Mouse (Mus musculus) liver, embryonic 15.5 days (tissue): Measurements from ENCODE around the gene Gab2. TPM values are rescaled to one million over a fixed set of nuclear protein-coding genes. Genes with fewer than 3 reads are reported as not detected.
"Not testable (repeated sequence)": the region's sequence is repeated elsewhere in the genome, so short reads cannot be mapped to it uniquely, and the experiment has no call there.

Source experiments
- ATAC-seq: fragments of 200-750 bp; cut with Nextera tagmentation; 2 replicates; pipeline ENCODE4 v1.8.0; 2017; ENCODE audit warnings: moderate number of reproducible peaks, mild to moderate bottlenecking, moderate library complexity; ENCODE audit not compliant: insufficient read depth
- H3K27ac ChIP-seq: fragments of 300-500 bp; sonication (generic); replicated peaks from 2 replicates; pipeline ENCODE4 v1.5.1; 2015; ENCODE audit warnings: mild to moderate bottlenecking, inconsistent platforms
- H3K27me3 ChIP-seq: fragments of 300-500 bp; sonication (generic); 2 replicates; pipeline ENCODE4 v1.6.1; 2015; ENCODE audit warnings: mild to moderate bottlenecking, inconsistent platforms
- H3K36me3 ChIP-seq: fragments of 300-500 bp; sonication (generic); replicated peaks from 2 replicates; pipeline ENCODE4 v1.6.1; 2015; ENCODE audit warnings: moderate library complexity, mild to moderate bottlenecking, inconsistent platforms
- H3K4me1 ChIP-seq: fragments of 300-500 bp; sonication (generic); replicated peaks from 2 replicates; pipeline ENCODE4 v1.6.1; 2015; ENCODE audit warnings: inconsistent platforms
- H3K4me2 ChIP-seq: fragments of 300-500 bp; sonication (generic); 2 replicates; pipeline ENCODE4 v1.6.1; 2015; ENCODE audit warnings: moderate library complexity, mild to moderate bottlenecking, inconsistent platforms
- H3K4me3 ChIP-seq: fragments of 300-500 bp; sonication (generic); replicated peaks from 2 replicates; pipeline ENCODE4 v1.5.1; 2015; ENCODE audit warnings: mild to moderate bottlenecking, inconsistent platforms
- H3K9ac ChIP-seq: fragments of 300-500 bp; sonication (generic); 2 replicates; pipeline ENCODE4 v1.6.1; 2015; ENCODE audit warnings: moderate library complexity, mild to moderate bottlenecking, inconsistent platforms
- H3K9me3 ChIP-seq: fragments of 300-500 bp; sonication (generic); replicated peaks from 2 replicates; pipeline ENCODE4 v1.6.1; 2016; ENCODE audit warnings: inconsistent platforms
- WGBS: fragments of 180-500 bp; shearing (Covaris S2); methylation state at CpG from one replicate; pipeline ENCODE4 v1.1.7; 2015; ENCODE audit warnings: mixed read lengths; ENCODE audit not compliant: insufficient replicate concordance; 5-methylcytosine and 5-hydroxymethylcytosine counted together
- polyA plus RNA-seq: library from polyadenylated mRNA; unstranded; fragments of >200 nt; fragmentation: Nextera tagmentation; extraction: Ambion mirVana; gene quantifications from 2 replicates; pipeline ENCODE4 v1.2.1, GENCODE M21; 2015

Gene Gab2
- polyA plus RNA-seq, 1 experiment from 2014 or later: 1.9 TPM

GRCm38 (mm10) chr7:97203907-97204306, 122.5 kb downstream of the Gab2 start:
- Histone ChIP-seq H3K27ac (no peak overlapping the region), H3K27me3 (no peaks in the 10 kb centered on the region), H3K4me3 (no peak overlapping the region), H3K4me1 (peaks cover 30% of the 10 kb centered on the region), H3K9ac (no peak overlapping the region), H3K36me3 (no peaks in the 10 kb centered on the region), H3K4me2 (no peak overlapping the region), H3K9me3 (no peaks in the 10 kb centered on the region)
- ATAC-seq: peak; percentile 72
- 19% methylated on average over 2 of the region's 2 CpGs for WGBS

GRCm38 (mm10) chr7:97208811-97209549, 127.6 kb downstream of the Gab2 start:
- ATAC-seq: peak; percentile 77
- Histone ChIP-seq H3K4me2 (peak overlapping the region; percentile 32; the same call in 1 of the 2 replicates), H3K9me3 (no peaks in the 10 kb centered on the region), H3K36me3 (no peaks in the 10 kb centered on the region), H3K9ac (no peak overlapping the region; the same call in 1 of the 2 replicates), H3K4me1 (peaks cover 39% of the 10 kb centered on the region), H3K27ac (peak overlapping the region; percentile 70), H3K27me3 (no peaks in the 10 kb centered on the region), H3K4me3 (no peak overlapping the region)
- WGBS: 27% methylated on average over 1 of the region's 1 CpGs

GRCm38 (mm10) chr7:97210064-97210685, 128.8 kb downstream of the Gab2 start:
- no peak overlapping the region for H3K9ac ChIP-seq
- peak; percentile 63 for ATAC-seq
- H3K27me3 ChIP-seq: no peaks in the 10 kb centered on the region
- peaks cover 38% of the 10 kb centered on the region for H3K4me1 ChIP-seq
- H3K9me3 ChIP-seq: no peaks in the 10 kb centered on the region
- H3K4me3 ChIP-seq: no peak overlapping the region
- H3K4me2 ChIP-seq: peak overlapping the region; percentile 32
- peak overlapping the region; percentile 73 for H3K27ac ChIP-seq
- no peaks in the 10 kb centered on the region for H3K36me3 ChIP-seq

- no peak overlapping the region for H3K4me3 ChIP-seq
- H3K9ac ChIP-seq: no peak overlapping the region
- 0 out of 2 replicates have a peak overlapping the region, but pooled peaks have one; percentile 13 for H3K4me2 ChIP-seq
- 20% methylated on average over 4 of the region's 4 CpGs for WGBS
- H3K4me1 ChIP-seq: peaks cover 38% of the 10 kb centered on the region
- ATAC-seq: peak; percentile 41; the same call in 1 of the 2 replicates
- H3K27ac ChIP-seq: peak overlapping the region; percentile 64
- H3K36me3 ChIP-seq: no peaks in the 10 kb centered on the region
- no peaks in the 10 kb centered on the region for H3K9me3 ChIP-seq
- no peaks in the 10 kb centered on the region for H3K27me3 ChIP-seq
Observed at GRCm38 (mm10) chr7:97211117-97211516, 129.7 kb downstream of the Gab2 start.

- H3K4me1 ChIP-seq: no peaks in the 10 kb centered on the region
- 78% methylated on average over 2 of the region's 2 CpGs for WGBS
Observed at GRCm38 (mm10) chr7:97223836-97224235, 142.4 kb downstream of the Gab2 start.

GRCm38 (mm10) chr7:97245261-97245949, 164.0 kb downstream of the Gab2 start:
- H3K27ac ChIP-seq: no peak overlapping the region
- H3K4me3 ChIP-seq: no peak overlapping the region
- H3K4me1 ChIP-seq: no peaks in the 10 kb centered on the region
- ATAC-seq: no peak
- no peak overlapping the region for H3K9ac ChIP-seq
- 86% methylated on average over 2 of the region's 2 CpGs for WGBS
- H3K4me2 ChIP-seq: no peak overlapping the region
- H3K27me3 ChIP-seq: no peaks in the 10 kb centered on the region
- no peaks in the 10 kb centered on the region for H3K9me3 ChIP-seq
- no peaks in the 10 kb centered on the region for H3K36me3 ChIP-seq

More at GRCm38 (mm10) chr7:97223836-97224235, 142.4 kb downstream of the Gab2 start:
- Histone ChIP-seq H3K4me3 (no peak overlapping the region), H3K27me3 (no peaks in the 10 kb centered on the region), H3K4me2 (no peak overlapping the region), H3K36me3 (no peaks in the 10 kb centered on the region), H3K9ac (no peak overlapping the region), H3K27ac (no peak overlapping the region), H3K9me3 (no peaks in the 10 kb centered on the region)
- ATAC-seq: no peak

- not testable (repeated sequence) for H3K4me1 ChIP-seq, H3K27me3 ChIP-seq, ATAC-seq, H3K9ac ChIP-seq, H3K4me2 ChIP-seq, H3K9me3 ChIP-seq, H3K4me3 ChIP-seq, H3K27ac ChIP-seq, H3K36me3 ChIP-seq
- WGBS: 52% methylated on average over 2 of the region's 2 CpGs
Observed at GRCm38 (mm10) chr7:97245950-97246578, 164.7 kb downstream of the Gab2 start.

GRCm38 (mm10) chr7:97247661-97248060, 166.3 kb downstream of the Gab2 start:
- Histone ChIP-seq H3K4me2 (no peak overlapping the region), H3K4me3 (no peak overlapping the region), H3K4me1 (peaks cover 6% of the 10 kb centered on the region), H3K9ac (no peak overlapping the region), H3K36me3 (no peaks in the 10 kb centered on the region), H3K9me3 (no peaks in the 10 kb centered on the region), H3K27ac (no peak overlapping the region), H3K27me3 (no peaks in the 10 kb centered on the region)
- no peak for ATAC-seq
- WGBS: 48% methylated on average over 1 of the region's 1 CpGs

GRCm38 (mm10) chr7:97248136-97248535, 166.8 kb downstream of the Gab2 start:
- H3K36me3 ChIP-seq: no peaks in the 10 kb centered on the region

GRCm38 (mm10) chr7:97251638-97252037, 170.3 kb downstream of the Gab2 start:
- Histone ChIP-seq H3K4me3 (no peak overlapping the region), H3K4me2 (no peak overlapping the region), H3K9me3 (no peaks in the 10 kb centered on the region), H3K9ac (no peak overlapping the region), H3K4me1 (peaks cover 6% of the 10 kb centered on the region), H3K36me3 (no peaks in the 10 kb centered on the region), H3K27ac (no peak overlapping the region), H3K27me3 (no peaks in the 10 kb centered on the region)
- ATAC-seq: no peak
- WGBS: 21% methylated on average over 2 of the region's 2 CpGs

More at GRCm38 (mm10) chr7:97248136-97248535, 166.8 kb downstream of the Gab2 start:
- Histone ChIP-seq H3K4me2 (no peak overlapping the region), H3K9ac (no peak overlapping the region), H3K4me1 (peaks cover 6% of the 10 kb centered on the region), H3K27me3 (no peaks in the 10 kb centered on the region), H3K9me3 (no peaks in the 10 kb centered on the region), H3K4me3 (no peak overlapping the region), H3K27ac (no peak overlapping the region)
- no peak for ATAC-seq
- WGBS: 78% methylated on average over 5 of the region's 5 CpGs

GRCm38 (mm10) chr7:97262541-97262940, 181.2 kb downstream of the Gab2 start:
- 67% methylated on average over 1 of the region's 1 CpGs for WGBS
- Histone ChIP-seq H3K9ac (no peak overlapping the region), H3K4me3 (no peak overlapping the region), H3K36me3 (no peaks in the 10 kb centered on the region), H3K4me2 (no peak overlapping the region), H3K9me3 (no peaks in the 10 kb centered on the region), H3K4me1 (no peaks in the 10 kb centered on the region), H3K27ac (no peak overlapping the region), H3K27me3 (no peaks in the 10 kb centered on the region)
- ATAC-seq: no peak
